Mouse (Mus musculus) stomach, postnatal 0 days (tissue): ENCODE results near the gene Col9a1.

Source experiments
- CTCF ChIP-seq: IDR thresholded peaks from 2 replicates; pipeline ENCODE4 v1.5.1; 2016; ENCODE audit warnings: antibody characterized with exemption, low read depth, mild to moderate bottlenecking, moderate library complexity
- EP300 ChIP-seq: optimal IDR thresholded peaks from 2 replicates; pipeline ENCODE3; 2016; ENCODE audit warnings: antibody characterized with exemption

DNA sequence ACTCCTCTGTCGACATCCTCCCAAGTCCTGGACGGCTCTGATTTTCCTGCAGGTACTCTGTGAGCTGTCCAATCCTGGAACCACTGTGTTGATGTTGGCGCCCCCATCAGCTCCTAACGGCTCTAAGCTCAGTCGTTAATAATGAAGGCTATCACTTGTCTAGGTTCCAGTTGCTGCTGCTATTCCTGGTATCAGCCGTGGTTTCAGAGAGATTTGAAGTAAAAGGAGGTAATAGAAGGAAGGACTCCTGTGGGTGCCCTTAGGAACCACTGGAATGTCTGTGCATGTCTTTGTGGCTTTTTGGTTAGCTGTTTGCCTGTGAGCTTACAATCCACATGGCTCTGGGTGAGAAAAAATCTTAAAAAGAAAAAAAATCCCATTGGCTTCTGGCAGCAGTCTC lies 8.0 kb upstream of the Col9a1 start:
- TF ChIP-seq CTCF (no peak), EP300 (no peak)
